Mouse (Mus musculus): Measurements from ENCODE around the gene Gm20479.

Gm20479 gene

DNA sequence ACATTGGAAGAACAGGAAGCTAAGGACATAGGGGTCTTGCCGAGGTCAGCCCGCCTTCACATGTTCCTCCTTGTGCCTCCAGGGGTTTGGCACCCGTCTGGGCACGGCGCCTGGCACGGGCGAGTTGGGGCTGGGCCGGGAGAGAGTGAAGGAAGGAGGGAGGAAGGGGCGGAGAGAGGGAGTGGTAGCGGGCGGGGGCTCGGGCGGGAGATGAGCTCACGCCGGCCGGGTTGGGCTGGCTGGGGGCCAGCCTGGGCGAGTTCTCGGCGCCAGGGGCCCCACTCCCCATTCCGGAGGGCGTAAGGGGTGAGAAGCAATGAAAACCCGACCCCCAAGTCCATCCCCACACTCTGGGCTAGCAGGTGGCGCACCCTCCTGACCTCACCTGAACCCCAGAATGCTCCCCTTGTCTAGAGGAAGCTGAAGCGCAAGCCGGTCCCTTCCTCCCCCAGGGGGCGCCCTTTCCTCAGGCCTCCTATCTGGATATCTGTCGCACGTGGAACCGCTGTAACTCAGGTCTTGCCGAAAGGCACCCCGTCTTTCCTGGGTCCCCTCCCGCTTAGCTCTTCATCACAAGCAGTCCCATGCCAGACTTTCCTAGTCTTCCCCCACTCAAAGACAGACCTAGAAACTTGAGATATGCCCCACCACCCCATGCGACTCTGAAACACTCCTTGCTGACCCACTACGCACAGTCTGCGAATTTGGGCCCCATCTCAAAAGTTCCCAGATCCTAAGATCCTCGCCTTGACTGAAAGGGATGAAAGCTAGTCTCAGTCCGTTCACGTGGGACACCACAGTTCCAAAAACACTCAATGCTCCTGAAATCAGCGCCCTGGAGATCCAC is 24.6 kb downstream of the Gm20479 start:
- DNase-seq = peak; percentile 75 to 94

DNA sequence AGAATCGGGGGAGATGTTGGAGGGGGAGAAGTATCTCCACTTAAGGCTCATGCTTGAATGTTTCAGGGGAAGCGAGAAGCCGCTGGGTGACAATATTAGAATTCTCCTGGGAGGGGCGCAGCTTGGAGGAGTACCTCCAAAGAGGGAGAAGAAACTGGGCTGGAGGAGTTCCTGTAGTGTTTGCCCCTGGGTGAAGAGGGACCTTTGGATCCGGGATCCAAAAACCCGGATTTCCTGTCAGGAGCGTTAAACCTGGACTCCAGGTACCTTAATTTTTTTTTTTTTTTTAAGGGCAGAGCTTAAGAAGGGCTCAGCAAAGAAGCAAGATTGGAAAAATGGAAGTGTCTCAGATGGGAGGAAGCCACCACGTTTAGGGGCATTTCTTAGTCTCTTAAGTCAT is 25.4 kb downstream of the Gm20479 start:
- DNase-seq = no peak

DNA sequence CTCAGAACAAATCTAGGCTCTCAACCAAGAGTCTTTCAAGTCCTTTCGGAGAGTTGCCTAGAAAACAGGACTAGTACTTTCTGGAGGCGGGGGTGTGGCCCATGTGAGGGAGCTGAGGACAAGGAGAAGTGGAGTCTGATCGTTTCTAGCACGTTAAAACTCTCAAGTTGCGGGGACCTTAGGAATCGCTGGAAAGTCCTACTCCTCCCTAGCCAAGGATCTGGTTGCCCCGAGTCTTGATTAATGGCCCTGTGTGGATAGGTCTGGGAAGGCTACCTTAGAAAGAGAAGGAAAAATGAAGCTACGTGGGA is 25.7 kb downstream of the Gm20479 start:
- peak in 1 of 2 experiments; percentile 25 for DNase-seq

DNA sequence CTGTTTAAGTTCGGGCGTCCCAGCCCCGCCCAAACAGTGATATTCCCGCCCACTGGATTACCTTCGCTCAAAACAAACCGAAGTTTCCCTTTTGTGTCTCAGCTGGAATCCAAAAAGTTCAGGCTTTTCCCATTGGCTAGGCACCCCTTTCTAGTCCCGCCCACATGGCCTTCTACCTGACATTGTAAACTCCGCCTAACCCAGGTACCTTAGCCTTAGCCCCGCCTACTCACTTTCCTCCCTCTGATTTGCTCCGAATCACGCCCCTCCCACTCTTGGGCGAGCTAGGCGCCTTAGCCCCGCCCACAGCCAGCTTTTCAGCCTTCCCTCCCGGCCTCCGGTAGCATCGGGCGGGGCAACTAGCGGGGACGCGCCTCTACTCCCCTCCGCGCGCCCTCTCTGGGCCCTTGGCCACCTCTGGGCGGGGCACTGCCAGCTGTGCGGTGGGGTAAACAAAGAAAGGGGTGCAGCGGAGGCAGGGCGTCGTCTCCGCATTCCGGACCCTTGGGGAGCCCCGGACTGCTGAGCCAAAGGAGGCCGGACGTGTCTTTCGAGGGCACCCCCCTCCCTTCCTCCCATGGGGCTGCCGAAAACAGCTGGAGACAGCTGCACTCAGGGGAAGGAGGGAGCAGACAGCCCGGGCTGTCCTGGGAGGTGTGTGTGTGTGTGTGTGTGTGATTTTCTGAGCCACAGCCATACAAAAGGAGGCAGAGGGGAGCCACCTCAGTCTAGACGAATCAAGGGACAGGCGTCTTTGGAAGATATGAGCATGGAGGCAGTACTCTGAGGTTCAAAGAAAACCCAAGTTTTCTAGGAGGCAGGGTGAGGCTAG is 26.3 kb downstream of the Gm20479 start:
- DNase-seq = peak; percentile 82 to 85

DNA sequence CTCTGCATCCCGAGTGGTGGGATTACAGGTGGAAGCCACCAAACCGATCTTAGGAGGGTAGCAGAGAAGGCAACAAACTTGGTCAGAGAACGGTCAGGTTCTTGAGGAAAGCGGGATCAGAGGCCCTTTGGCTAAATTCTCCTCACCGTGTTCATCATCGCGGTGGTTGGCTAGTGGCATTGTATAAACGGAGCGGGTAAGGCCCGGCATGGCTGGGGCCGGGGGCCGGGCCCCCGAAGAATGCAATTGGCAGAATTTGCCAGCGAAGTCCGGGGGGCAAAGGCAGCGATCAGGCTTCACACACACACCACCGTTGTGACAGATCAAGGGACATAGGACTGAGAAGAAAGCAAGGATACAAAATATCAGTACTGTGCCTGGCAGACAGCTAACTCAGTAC is 27.2 kb downstream of the Gm20479 start:
- DNase-seq = no peak

DNA sequence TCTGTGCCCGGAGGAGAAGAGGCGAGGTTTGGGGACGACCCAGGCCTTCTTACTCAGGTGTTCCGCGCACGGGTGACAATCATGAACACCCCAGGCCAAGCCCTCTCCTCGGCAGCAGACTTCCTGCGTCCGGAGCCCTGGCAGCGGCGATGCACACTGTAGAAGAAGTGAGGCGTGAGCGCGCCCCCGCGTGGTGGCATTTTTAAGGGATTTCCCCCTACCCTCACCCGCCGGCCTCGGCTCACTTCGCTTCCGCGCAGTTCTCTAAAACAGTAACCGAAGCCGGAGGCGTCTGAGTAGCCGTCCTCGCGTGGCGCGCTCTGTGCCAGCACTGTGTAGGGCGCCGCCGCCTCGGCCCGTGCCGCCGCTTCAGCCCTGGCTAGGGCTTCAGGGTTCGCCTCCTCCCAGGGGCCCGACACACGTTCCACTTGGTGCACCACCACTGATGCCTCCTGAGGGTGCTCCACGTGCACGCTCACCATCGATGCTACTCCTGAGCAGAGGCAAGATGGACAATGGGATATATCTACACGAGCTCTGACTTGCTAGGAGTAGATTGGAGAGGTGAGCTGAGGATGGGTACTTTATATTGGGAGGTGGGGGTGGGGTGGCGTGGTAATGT is 27.8 kb downstream of the Gm20479 start:
- peak; percentile 84 to 97 for DNase-seq

DNA sequence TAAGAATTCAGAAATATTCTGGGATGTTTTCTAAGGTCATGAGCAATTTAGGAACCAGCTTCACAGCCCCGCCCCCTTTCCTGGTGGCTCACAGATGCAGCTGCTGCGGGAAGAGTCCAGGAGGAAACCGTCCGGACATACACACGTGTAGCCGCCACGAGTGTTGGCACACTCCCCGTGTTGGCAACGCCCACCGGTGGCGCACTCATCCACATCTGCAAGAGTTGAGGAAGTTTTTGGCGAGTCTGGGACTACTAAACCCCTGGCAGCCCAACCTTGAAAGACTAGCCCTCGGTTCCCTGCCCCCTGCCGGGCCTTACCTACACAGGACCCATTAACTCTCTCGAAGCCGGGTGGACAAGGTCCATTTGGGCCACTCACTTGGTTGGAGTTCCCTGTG is 28.6 kb downstream of the Gm20479 start:
- no peak for DNase-seq

DNA sequence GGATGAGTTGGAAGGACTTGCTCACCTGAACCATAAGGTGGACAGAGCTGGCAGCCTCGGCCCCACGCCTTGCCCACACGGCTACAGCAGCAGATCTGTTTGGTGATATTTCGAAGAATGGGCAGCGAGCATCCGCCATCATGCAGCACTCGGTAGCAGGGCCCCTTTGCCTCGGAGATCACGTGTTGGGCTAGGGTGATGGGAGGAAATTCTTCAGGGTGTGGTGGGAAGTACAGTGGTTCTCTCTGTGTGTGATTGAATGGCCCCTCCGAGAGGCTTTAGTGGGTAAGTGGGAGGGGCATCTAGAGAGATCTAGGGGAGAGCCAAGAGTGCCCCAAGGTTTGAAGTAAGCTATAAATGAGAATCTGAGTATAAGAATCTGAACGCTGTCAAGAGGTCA is 29.1 kb downstream of the Gm20479 start:
- no peak for DNase-seq

DNA sequence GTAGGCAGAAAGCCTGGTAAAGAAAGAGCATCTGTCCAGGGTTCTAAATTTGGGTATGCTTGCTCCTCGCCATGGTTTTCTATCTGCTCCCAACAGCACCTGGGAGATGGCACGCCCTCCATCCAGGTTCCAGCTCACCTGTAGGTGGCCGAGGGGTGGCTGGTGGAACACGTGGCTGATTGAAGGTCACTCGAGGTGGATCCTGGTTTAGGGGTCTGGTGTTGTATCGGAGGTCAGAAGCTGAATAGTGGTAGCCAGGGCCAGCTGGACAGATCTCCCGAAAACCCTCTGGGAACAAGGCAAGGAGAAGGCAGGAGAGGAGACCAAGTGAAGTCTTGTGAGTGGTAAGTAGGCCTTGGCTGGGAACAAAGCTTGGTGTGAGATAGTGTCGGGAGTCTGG is 29.7 kb downstream of the Gm20479 start:
- no peak for DNase-seq

DNA sequence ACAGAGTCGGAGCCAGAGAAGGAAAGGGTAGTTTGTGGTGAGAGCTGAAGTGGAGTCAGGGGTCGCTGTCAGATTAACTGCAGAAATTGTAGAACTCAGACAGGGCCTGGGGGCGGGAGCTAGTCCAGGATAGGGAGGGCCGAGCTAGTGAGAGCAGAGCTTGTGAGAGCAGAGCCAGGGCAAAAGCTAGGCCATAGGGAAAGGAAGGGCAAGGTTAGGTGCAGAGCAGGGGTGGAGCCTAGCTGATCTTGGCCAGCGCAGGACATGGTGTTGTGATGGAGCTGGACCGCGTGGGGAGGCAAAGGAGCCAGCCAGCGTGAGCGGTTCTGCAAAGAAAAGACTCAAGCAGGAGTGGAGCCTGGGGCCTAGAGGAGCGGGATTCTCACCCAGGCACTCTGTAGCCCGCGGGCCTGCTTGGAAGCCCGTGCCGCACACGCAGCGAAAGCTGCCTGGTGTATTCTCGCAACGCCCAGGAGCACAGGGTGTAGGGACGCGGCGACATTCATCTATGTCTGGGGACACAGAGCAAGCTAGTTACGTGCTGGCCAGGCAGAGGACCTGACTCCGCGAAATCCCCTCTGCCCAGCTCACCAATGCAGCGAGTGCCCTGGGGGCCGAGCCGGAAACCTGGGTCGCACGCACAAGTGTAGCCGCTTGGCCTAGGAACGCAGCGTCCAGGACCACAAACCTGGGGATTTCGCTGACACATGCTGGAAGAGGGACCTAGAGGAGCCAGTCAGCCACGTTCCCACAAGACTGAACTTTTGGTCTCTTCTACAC is 30.9 kb downstream of the Gm20479 start:
- no peak for DNase-seq

DNA sequence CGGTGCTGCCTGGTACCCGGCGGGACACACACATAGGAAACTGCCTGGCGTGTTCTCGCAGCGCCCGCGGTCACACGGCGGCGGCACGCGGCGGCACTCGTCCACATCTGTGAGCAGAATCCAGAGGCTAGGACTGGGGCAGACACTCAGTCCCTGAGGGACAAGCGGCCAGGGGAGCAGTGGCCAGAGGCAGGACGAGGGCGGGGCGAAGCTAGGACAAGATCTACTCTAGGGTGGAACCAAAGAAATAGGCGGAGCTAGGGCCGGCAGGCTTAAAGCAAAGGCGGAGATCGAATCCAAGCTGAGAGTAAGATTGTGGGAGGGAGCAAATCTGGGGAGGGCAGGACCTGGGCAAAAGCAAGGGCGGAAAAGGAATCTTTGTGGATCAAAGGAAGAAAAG is 31.5 kb downstream of the Gm20479 start:
- no peak for DNase-seq

DNA sequence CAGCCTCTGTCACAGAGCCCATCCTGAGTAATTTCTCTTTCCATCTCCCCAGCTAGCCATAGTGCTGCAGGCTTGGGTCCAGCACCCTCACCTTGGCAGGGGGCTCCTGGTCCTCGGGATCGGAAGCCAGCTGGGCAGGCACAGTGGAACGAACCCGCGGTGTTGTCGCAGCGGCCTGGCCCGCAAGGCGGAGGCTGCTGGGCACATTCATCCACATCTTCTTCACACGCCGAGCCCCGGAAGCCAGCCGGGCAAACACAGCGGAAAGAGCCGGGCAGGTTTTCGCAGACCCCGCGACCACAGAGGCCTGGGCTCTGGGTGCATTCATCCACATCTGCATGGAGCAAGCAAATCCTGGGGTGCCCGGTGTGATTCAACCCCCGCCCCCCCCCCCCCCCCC is 32.3 kb downstream of the Gm20479 start:
- DNase-seq = no peak

DNA sequence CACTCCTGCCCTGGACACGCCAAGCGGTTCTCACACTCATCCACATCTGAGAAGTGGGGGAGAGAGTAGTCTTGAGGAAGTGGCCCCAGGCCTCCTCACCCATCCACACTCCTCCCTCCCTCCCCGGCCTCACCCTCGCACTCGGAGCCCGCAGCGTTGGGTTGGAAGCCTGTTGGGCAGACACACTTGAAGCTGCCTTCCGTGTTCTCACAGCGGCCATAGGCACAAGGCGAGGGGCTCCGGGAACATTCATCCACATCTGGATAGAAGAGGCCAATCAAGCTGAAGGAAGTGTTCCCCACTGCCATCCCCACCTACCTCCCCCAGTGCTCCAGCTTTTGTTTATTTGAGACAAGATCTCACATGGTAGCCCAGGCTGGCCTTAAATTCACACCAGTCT is 33.1 kb downstream of the Gm20479 start:
- no peak for DNase-seq

DNA sequence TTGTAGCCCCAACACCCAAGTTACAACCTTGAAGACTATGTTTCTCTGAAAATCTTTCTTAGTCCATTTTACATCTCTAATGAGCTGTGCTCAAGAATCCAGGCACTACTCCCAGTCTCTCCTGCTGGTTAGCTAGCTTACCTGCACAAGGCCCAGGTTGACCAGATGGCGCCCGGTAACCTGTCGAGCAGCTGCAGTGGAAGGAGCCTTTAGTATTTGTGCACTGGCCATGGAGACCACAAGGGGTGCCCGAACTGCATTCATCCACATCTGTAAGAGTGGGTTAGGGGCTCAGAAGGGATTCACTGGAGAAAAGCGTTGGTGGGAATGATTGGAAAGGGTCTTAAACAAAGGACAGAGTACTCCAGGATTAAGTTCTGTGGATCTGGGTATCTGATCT is 34.2 kb downstream of the Gm20479 start:
- DNase-seq = no peak

DNA sequence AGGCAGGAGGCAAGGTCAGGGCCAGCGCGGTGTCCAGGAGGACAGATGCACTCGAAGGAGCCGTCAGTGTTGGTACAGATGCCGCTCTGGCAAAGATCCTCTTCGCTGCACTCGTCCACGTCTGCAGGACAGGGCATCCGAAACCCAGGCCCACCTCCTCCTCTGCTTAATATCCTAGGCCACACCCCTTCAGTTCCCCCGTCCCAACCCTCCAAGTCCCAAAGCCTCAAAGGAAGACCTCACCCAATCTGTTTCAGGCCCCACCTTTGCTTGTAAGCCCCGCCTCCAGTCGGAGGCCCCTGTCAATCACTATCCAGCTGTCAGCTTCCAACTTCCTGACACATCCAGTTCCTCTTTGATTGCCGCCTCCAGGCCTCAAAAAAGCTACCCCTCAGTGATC is 34.9 kb downstream of the Gm20479 start:
- no peak for DNase-seq

DNA sequence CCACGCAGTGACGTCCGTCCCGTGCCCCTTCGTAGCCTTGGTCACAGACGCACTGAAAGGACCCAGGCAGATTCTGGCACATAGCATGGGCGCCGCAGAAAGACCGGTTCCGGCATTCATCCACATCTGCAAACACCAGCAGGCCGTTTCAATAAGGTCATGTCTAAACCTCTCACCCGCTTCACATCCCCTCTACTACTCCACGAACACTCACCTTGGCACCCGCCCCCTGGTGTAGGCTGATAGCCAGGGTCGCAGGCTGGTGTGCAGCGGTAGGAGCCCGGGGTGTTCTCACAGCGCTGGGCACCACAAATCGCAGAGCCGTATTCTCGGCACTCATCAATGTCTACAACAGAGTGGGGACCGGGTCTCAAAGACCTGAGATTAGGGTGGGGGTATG is 37.8 kb downstream of the Gm20479 start:
- DNase-seq = no peak

DNA sequence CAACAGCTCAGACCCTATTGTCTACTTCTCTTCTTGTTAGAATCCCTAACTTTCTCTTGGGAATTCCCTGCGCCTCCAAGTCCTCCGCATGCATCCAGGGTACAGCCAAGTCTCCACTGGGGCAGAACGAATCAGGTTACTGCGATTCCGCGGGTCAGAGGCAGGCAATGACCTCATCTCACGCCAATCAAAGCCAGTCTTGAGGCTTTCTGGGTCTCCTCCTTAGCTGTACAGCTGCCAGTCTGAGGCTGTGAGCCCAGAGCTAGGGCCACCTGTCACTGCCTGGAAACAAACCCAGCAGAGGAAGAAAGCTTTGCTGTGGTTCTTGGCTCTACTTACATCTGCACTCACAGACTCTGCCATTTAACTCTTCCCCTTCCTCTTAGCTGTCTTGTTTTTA is 41.3 kb downstream of the Gm20479 start:
- no peak for DNase-seq

DNA sequence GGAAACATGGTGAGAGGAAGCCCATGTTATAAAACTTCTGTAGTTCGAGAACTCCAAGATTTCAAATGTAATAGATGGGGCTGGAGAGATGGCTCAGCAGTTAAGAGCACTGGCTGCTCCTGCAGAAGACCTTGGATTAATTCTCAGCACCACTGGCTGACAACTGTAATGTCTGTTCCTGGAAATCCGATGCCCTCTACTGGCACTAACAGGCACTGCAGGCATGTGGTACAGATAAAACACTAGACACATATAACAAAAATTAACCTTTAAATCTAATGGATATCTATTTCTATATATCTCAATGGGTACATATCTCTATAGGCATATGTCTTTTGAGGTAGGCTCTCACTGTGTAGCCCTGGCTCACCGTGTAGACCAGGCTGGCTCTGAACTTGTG is 42.8 kb downstream of the Gm20479 start:
- DNase-seq = no peak

DNA sequence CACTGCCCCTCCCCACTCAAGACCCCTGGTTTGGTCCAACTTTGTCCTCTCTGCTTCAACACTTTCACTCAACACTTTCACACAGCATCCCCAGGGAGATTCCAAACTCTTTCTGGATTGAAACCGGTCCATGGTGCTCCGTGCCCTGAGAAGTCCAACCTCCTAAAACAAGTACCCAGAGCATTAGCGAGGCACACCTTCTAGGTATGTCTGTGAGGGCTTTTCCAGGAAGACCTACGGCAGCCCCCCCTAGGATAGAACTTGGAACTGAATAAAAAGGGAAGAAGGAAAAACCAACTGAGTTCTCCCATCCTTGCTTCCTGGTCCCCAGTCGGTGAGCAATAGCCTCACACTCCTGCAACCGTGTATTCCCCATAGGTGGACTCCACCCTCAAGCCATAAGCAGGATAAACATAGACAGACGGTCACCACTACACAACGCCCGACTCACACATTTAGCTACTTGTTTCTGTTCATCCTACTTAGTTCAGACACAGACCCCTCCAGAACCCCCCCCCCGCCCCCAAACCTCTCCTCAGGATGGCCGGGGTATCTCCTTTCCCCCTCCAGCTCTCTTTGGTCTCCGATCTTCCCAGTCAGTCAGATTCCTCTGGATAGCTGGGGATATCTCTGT is 45.5 kb downstream of the Gm20479 start:
- no peak for DNase-seq

DNA sequence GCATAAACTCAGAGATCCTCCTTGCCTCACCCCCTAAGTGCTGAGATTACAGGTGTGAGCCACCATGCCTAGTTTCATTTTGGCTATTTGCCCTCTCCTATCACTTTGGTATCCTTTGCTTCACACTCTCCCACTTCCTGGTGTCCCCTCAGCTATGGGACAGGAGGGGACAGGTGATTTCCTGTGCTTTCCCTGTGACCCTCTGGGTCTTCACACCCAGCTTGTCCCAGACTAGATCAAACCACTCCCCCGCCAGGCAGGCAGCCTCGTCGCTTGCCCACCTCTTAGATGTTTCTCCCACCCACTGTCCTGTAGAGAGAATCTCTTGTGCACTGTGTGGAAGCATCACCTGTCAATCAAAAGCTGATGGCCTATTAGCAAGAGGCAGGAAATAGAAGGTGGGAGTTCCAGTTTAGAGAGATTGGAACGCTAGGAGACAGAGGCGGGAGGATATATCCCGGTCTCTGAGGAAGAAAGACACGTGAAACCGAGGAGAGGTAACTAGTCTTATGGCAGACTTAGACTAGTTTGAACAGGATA is 46.2 kb downstream of the Gm20479 start:
- no peak for DNase-seq

DNA sequence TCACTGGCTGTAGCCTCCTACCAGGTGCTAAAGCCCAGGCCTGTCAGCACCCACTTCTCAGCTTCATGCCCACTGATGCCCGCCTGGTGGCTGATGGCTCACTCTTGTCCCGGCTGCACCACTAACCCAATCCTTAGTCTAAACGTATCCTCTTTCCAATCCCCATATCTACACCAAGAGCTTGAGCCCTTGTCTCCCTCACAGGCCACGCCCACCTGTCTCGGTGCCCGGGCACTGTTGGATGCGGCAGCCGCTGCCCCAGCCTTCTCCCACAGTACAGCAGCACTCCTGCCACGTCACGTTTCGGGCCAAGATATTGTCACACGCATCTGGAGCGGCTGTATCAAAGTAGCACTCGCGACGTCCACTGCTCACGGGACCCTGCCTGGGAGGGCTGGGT is 46.9 kb downstream of the Gm20479 start:
- DNase-seq = no peak

DNA sequence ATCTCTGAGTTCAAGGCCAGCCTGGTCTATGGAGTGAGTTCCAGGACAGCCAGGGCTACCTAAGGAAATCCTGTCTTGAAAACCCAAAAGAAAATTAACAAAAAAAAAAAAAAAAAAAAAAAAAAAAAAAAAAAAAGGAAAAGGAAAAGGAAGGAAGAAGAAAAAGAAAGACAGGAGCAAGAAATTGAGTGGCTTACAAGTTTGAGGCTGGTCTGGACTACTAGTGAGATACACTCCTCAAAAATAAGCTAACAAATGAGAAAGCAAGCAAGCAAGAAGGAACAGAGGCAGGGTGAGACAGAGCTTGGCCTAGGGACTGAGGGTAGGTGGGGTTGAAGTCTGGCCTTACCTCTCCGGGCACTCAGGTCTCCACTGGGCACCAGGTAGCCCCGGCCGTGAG is 47.4 kb downstream of the Gm20479 start:
- no peak for DNase-seq
